Mouse (Mus musculus): ENCODE data around the gene Clrn3.

DNA sequence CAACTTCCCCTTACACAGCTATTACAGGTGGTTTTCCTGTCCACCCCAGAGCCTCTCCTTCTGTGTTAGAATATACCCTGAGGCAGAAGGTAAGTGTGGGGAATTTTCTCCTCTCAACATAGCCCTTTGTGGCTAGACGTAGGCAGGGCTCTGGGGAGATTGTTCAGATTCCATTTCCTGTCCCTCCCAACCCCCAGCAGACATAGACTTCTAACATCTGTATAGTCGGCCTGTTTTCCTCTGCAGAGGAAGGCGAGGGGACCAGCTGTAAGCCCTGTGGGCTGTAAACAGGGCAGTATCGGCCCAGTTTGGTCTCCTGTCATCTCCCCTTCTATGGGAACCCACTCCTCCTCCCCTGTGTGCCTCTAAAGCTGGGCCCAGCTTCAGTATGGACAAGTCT is 11.3 kb downstream of the Clrn3 start:
- TF ChIP-seq CTCF (IDR thresholded peaks at IDR 0.05; ENCODE audit: extremely low read depth, insufficient read length, insufficient replicate concordance, low read depth, low read length), result no peak
- no peak for TF ChIP-seq POLR2A (IDR thresholded peaks at IDR 0.05; ENCODE audit: low read depth, low read length)

Measured in small intestine, adult 2 months (tissue).